Mouse (Mus musculus) skeletal muscle tissue, postnatal 0 days (tissue): ENCODE measurements around the gene Uimc1. TPM values are rescaled to one million over a fixed set of nuclear protein-coding genes. Genes with fewer than 3 reads are reported as not detected.

Experiments
- polyA plus RNA-seq: library from polyadenylated mRNA; unstranded; fragments of >200 nt; fragmentation: Nextera tagmentation; extraction: Ambion mirVana; gene quantifications from 2 replicates; pipeline ENCODE4 v1.2.1, GENCODE M21; 2015

The Uimc1 gene
- 14.6 and 17.1 TPM in 2 replicates for polyA plus RNA-seq

DNA sequence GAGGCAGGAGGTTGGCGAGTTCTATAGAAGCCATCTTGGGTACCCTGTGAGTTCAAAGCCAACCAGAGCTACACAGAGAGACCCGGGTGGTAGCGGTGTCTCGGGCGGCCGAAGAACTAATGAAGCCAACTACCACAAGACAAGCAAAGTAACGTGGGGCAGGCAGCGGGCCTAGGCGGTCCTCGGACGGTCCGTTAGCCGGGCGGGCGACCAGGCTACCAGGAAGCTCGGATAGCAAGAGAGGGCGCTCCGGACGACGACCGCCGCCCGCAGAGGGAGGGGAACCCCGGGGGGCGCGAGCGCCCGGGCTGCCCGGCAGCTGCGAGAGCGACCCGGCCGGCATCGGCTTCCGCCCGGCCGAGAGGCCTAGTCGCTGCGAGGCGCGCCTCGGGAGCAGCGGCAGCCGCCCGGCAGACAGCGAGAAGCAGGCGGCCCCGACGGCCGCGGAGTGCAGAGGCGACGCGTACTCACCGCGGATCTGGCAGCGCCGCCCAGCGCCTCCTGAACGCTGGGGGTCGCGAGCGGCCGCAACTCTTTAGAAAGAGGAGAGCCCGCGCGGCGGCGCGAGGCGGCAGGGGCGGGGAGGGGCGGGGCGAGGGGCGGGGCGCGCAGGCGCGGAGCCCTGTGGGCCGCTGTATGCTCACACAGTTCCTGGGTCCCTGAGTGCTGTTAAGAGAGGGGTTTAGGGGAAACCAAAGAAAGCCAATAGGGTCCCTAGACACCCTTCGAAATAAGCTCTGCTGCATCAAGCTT is at the start of gene Uimc1:
Gene Uimc1 (minus strand): TSS at position 575 of the 753 bp plus-strand sequence.

GRCm38 (mm10) chr13:55133448-55133847 is 33.3 kb upstream of the Uimc1 start, which contains the start of gene Gm17617:
Gene Gm17617, minus strand, starts transcription at chr13:55133548.

GRCm38 (mm10) chr13:55105045-55105952 is 5.2 kb upstream of the Uimc1 start, which contains the start of gene Zfp346:
Gene Zfp346, plus strand, starts transcription at chr13:55105311.

DNA sequence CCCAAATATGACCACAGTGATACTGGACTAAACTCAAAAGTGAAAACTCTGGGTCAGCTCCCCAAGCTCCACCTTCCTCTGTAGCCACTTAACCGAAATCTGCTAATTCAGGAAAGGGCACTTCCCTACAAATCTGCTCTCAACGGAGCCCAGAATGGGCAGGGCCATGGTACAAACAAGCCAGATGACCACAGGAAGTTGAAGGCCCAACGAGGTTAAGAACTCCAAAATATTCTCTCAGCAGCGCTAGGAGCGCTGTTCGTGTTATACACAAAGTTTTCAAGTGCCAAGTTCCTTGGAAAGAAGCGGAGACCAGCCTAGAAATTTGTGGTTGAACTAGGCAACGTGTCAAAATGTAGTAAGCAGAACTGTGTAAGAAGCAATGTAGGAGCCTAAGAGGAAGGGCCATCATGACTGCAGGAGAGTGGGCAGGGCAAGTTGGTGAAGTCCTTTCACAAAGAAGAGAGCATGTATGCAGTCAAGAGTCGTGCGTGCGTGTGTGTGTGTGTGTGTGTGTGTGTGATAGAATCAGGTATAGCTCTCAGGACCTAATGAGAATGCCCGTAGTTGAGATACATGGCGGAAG is 78.8 kb downstream of the Uimc1 start, which contains the start of gene Hk3:
Gene Hk3 (minus strand): TSS at position 192 of the 586 bp plus-strand sequence.

Other genes starting within 250 kb of the Uimc1 start
- gene Unc5a, start 150.9 kb downstream of the Uimc1 start, polyA plus RNA-seq: 3.2 and 3.6 TPM in 2 replicates
- 1.1 and 2.3 TPM in 2 replicates for gene Hk3, start 78.9 kb downstream of the Uimc1 start, polyA plus RNA-seq
- 14.1 and 15.6 TPM in 2 replicates for gene Zfp346, start 5.0 kb upstream of the Uimc1 start, polyA plus RNA-seq
- gene Gm17617, start 33.2 kb upstream of the Uimc1 start, polyA plus RNA-seq: not detected in 2 replicates
- gene Fgfr4, start 52.3 kb upstream of the Uimc1 start, polyA plus RNA-seq: 16.2 and 20.9 TPM in 2 replicates
- 43.3 and 45.3 TPM in 2 replicates for gene Nsd1, start 109.5 kb upstream of the Uimc1 start, polyA plus RNA-seq
- gene Prelid1, start 220.2 kb upstream of the Uimc1 start, polyA plus RNA-seq: 145 and 183 TPM in 2 replicates
- gene Rab24, start 221.6 kb upstream of the Uimc1 start, polyA plus RNA-seq: 72.5 and 76.0 TPM in 2 replicates
- gene Mxd3, start 229.5 kb upstream of the Uimc1 start, polyA plus RNA-seq: 11.7 and 16.0 TPM in 2 replicates